ENCODE assay signal across 22 mouse cellular contexts in the genomic region with DNA sequence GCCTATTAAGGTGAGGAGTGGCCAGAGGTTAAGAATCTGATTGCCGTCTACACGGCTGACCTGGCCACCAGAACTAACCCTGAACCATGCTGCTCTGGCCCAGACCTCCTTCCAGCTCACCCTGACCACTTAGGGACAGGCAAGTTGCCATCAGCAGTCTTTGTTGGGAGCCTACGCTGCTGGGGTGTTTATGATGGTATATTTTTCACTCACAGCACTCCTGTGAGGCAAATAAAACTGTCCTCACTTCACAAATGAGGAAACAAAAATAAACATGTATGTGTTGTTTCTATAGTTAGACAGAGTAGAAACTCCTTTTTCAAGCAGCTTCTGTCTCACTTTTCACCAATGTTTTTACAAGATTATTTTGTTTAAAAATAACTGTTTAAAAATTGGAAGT.
DNase-seq lines count a peak whose midpoint lies in the region; ATAC-seq and TF ChIP-seq lines count a peak whose summit lies in the region.
"Had no signal": no experiment of that assay in that cellular context is flagged by ENCODE, and none has a peak within 500 bp of the region (broad histone marks: within the 10 kb centered on the region; RNA-seq: fewer than 3 reads in every experiment).

No protein-coding gene starts in this region.

- no peak overlapping the region for H3K4me3 ChIP-seq in forebrain, embryonic 15.5 days
- no peak overlapping the region for H3K4me3 ChIP-seq in forebrain, postnatal 0 days (ENCODE audit: low read depth, low read length)
- H3K4me3 ChIP-seq in kidney, postnatal 0 days (replicated peaks; ENCODE audit: low read depth, low read length), result no peak overlapping the region
- H3K4me3 ChIP-seq: embryonic facial prominence, embryonic 12.5 days; embryonic facial prominence, embryonic 15.5 days; hindbrain, embryonic 12.5 days; hindbrain, embryonic 15.5 days had no signal

- H3K9me3 ChIP-seq in forebrain, embryonic 15.5 days, result no peaks in the 10 kb centered on the region
- no peaks in the 10 kb centered on the region for H3K9me3 ChIP-seq in forebrain, postnatal 0 days (ENCODE audit: low read length)
- no peaks in the 10 kb centered on the region for H3K9me3 ChIP-seq in kidney, postnatal 0 days (replicated peaks; ENCODE audit: low read length)
- H3K9me3 ChIP-seq: embryonic facial prominence, embryonic 12.5 days; embryonic facial prominence, embryonic 15.5 days; G1E; hindbrain, embryonic 12.5 days; hindbrain, embryonic 15.5 days had no signal

- DNase-seq in forebrain, postnatal 0 days, result no peak
- peak; percentile 27 for DNase-seq in kidney, postnatal 0 days (ENCODE audit: low spot score)
- no peak for DNase-seq in kidney, postnatal 36 days
- DNase-seq in A20 (ENCODE audit: low read depth, low spot score), result peak; percentile 11
- DNase-seq in thymus, adult 18-20 months, result no peak
- DNase-seq: adrenal gland, postnatal 10 days; adrenal gland, postnatal 36 days; B cell, adult 2 months; cerebellum, adult 2 months; cerebellum, adult 9-11 months; cerebellum, postnatal 25 days; gastrocnemius, postnatal 14 days; heart, adult 11 months had no signal

- peaks cover 3% of the 10 kb centered on the region; the same call in 1 of the 2 replicates for H3K36me3 ChIP-seq in forebrain, embryonic 15.5 days
- peaks cover 2% of the 10 kb centered on the region; the same call in 1 of the 2 replicates for H3K36me3 ChIP-seq in forebrain, postnatal 0 days (ENCODE audit: insufficient read depth)
- H3K36me3 ChIP-seq in kidney, postnatal 0 days (ENCODE audit: insufficient read depth, low read length), result no peaks in the 10 kb centered on the region
- H3K36me3 ChIP-seq: hindbrain, embryonic 15.5 days had no signal

- H3K4me1 ChIP-seq in forebrain, embryonic 15.5 days, result peaks cover 42% of the 10 kb centered on the region
- H3K4me1 ChIP-seq in forebrain, postnatal 0 days (ENCODE audit: insufficient read depth), result peaks cover 13% of the 10 kb centered on the region
- no peaks in the 10 kb centered on the region for H3K4me1 ChIP-seq in kidney, postnatal 0 days (replicated peaks; ENCODE audit: insufficient read depth, low read length)
- H3K4me1 ChIP-seq: embryonic facial prominence, embryonic 12.5 days had no signal

- peak overlapping the region; percentile 19; the same call in 1 of the 2 replicates for H3K27ac ChIP-seq in forebrain, embryonic 15.5 days (replicated peaks)
- no peak overlapping the region for H3K27ac ChIP-seq in forebrain, postnatal 0 days (ENCODE audit: low read depth, low read length)
- no peak overlapping the region for H3K27ac ChIP-seq in kidney, postnatal 0 days
- H3K27ac ChIP-seq: embryonic facial prominence, embryonic 12.5 days; embryonic facial prominence, embryonic 15.5 days; hindbrain, embryonic 12.5 days; hindbrain, embryonic 15.5 days had no signal

- H3K4me2 ChIP-seq in forebrain, embryonic 15.5 days (replicated peaks), result no peak overlapping the region
- H3K4me2 ChIP-seq in forebrain, postnatal 0 days (ENCODE audit: low read depth), result no peak overlapping the region
- no peak overlapping the region for H3K4me2 ChIP-seq in kidney, postnatal 0 days (ENCODE audit: low read length)
- H3K4me2 ChIP-seq: embryonic facial prominence, embryonic 12.5 days; embryonic facial prominence, embryonic 15.5 days; heart, embryonic 11.5 days; hindbrain, embryonic 12.5 days; hindbrain, embryonic 15.5 days had no signal

- no peak for ATAC-seq in forebrain, embryonic 15.5 days (replicated peaks)
- ATAC-seq in forebrain, postnatal 0 days, result no peak
- no peak for ATAC-seq in kidney, postnatal 0 days (replicated peaks; ENCODE audit: low FRiP score, low read depth)
- ATAC-seq: Patski had no signal

- 84% methylated on average over 3 of the region's 3 CpGs for WGBS in forebrain, embryonic 15.5 days
- WGBS in forebrain, postnatal 0 days, result 89% methylated on average over 3 of the region's 3 CpGs
- WGBS in kidney, postnatal 0 days, result 46% methylated on average over 3 of the region's 3 CpGs

- H3K9ac ChIP-seq in forebrain, embryonic 15.5 days (replicated peaks), result no peak overlapping the region
- H3K9ac ChIP-seq in forebrain, postnatal 0 days, result no peak overlapping the region
- H3K9ac ChIP-seq in kidney, postnatal 0 days (ENCODE audit: low read depth, low read length), result no peak overlapping the region
- H3K9ac ChIP-seq: embryonic facial prominence, embryonic 12.5 days; embryonic facial prominence, embryonic 15.5 days; hindbrain, embryonic 12.5 days; hindbrain, embryonic 15.5 days had no signal

- no peaks in the 10 kb centered on the region for H3K27me3 ChIP-seq in forebrain, embryonic 15.5 days
- H3K27me3 ChIP-seq in forebrain, postnatal 0 days (ENCODE audit: insufficient read depth, low read length), result no peaks in the 10 kb centered on the region
- no peaks in the 10 kb centered on the region for H3K27me3 ChIP-seq in kidney, postnatal 0 days (ENCODE audit: insufficient read depth, low read length)
- H3K27me3 ChIP-seq: CH12.LX; embryonic facial prominence, embryonic 12.5 days; embryonic facial prominence, embryonic 15.5 days; hindbrain, embryonic 12.5 days; hindbrain, embryonic 15.5 days; Patski had no signal

- no peak for TF ChIP-seq CTCF in forebrain, postnatal 0 days (IDR thresholded peaks at IDR 0.05; ENCODE audit: low read depth)
- TF ChIP-seq CTCF in kidney, postnatal 0 days (IDR thresholded peaks at IDR 0.05; ENCODE audit: low read depth), result no peak

Comparison
In these comparisons a context has a peak if more than half of its experiments do, and no peak if none do; other contexts are left out.
1. DNase-seq: peak in kidney, postnatal 0 days (single experiment) and A20 (single experiment); none in forebrain, postnatal 0 days (single experiment), kidney, postnatal 36 days (0 of 2) and thymus, adult 18-20 months (0 of 2).